Mouse (Mus musculus) olfactory bulb, adult 2 months (tissue): Measurements from ENCODE around the gene Atp7b.

Source experiments
- CTCF ChIP-seq: fragments of 200-500 bp; IDR thresholded peaks from 2 replicates; pipeline ENCODE4 v1.5.1; 2012; ENCODE audit warnings: low read depth, mild to moderate bottlenecking, low read length, moderate library complexity; ENCODE audit not compliant: insufficient read depth
- POLR2A ChIP-seq: fragments of 200-500 bp; IDR thresholded peaks from 2 replicates; pipeline ENCODE4 v1.6.1; 2012; ENCODE audit warnings: mild to moderate bottlenecking, low read depth, low read length, moderate library complexity; ENCODE audit not compliant: insufficient read depth

DNA sequence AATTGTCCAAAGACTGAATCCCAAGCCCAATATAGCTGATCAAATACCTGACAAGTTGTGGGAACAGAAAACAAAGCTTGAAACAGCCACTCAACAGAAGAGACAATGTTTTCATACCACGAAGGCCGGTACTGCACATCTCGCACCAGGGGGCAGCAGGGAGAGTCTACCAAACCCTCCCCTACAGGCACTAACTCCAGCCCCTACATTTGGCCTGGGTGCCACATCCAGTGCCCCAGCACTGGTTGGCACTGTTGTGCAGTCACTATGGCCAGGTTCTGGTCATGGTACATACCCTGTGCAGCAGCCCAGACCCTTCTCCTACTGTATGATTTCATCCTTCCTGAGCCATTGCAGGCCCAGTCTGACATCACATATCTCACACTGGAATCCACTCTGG is 31.1 kb downstream of the Atp7b start:
- no peak for TF ChIP-seq POLR2A
- TF ChIP-seq CTCF, result no peak
